14 mouse cellular contexts compared by ENCODE assay signal in the genomic region with DNA sequence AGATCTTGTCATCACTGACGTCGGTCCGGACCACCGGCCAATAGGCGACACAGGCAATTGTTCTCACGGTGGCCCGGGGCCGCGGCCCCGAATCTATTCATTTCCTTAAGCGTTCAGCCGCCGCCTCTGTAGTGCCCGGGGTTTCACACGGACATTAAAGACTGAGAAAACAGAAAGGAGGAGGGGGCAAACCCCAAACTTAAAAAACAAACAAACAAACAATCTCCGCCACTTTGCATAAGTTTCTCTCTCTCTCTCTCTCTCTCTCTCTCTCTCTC. TPM values are rescaled to one million over a fixed set of nuclear protein-coding genes. Genes with fewer than 3 reads are reported as not detected.
A peak's percentile ranks its signal among the peaks of the same experiment; 100 is the strongest.
DNase-seq lines count a peak whose midpoint lies in the region; ATAC-seq lines count a peak whose summit lies in the region.
"Had no signal": no experiment of that assay in that cellular context is flagged by ENCODE, and none has a peak within 500 bp of the region (broad histone marks: within the 10 kb centered on the region; RNA-seq: fewer than 3 reads in every experiment).

No protein-coding gene starts in this region.

- DNase-seq in left cerebral cortex, postnatal 4 days: peak; percentile 91
- DNase-seq in left cerebral cortex, adult 8-10 months (ENCODE audit: low spot score in 2 of 2): no peak
- peak; percentile 97 for DNase-seq in midbrain, embryonic 11.5 days (ENCODE audit: low spot score, missing footprints)
- no peak for DNase-seq in frontal cortex, postnatal 25 days (ENCODE audit: low spot score in 2 of 2)
- DNase-seq in natural killer cell, adult 2 months (ENCODE audit: low spot score in 2 of 2): no peak
- DNase-seq in kidney, postnatal 25 days: no peak
- no peak for DNase-seq in frontal cortex, adult 2 months (ENCODE audit: extremely low spot score in 1 of 2, low spot score in 1 of 2)
- DNase-seq: adrenal gland, postnatal 25 days; heart, adult 2 months; kidney, adult 2 months had no signal

- peak overlapping the region; percentile 81 for H3K4me2 ChIP-seq in forebrain, embryonic 12.5 days
- H3K4me2 ChIP-seq in midbrain, embryonic 11.5 days: peak overlapping the region; percentile 84

- H3K4me1 ChIP-seq in forebrain, embryonic 12.5 days: peaks cover 37% of the 10 kb centered on the region
- peaks cover 10% of the 10 kb centered on the region for H3K4me1 ChIP-seq in midbrain, embryonic 11.5 days (ENCODE audit: control insufficient read depth, insufficient read depth, low read length)

- H3K9ac ChIP-seq in forebrain, embryonic 12.5 days: peak overlapping the region; percentile 71; the same call in 1 of the 2 replicates
- H3K9ac ChIP-seq in midbrain, embryonic 11.5 days (ENCODE audit: low read length): peak overlapping the region; percentile 94

- intact Hi-C loops in left cerebral cortex, postnatal 4 days (cut with DNase I): loop anchor here (10.0 kb wide), 1 partner anchor 577 kb away; no protein-coding TSS in a partner anchor

- no peaks in the 10 kb centered on the region for H3K36me3 ChIP-seq in forebrain, embryonic 12.5 days (replicated peaks)
- no peaks in the 10 kb centered on the region for H3K36me3 ChIP-seq in midbrain, embryonic 11.5 days (ENCODE audit: control insufficient read depth, insufficient read depth, low read length)

- peaks cover 86% of the 10 kb centered on the region for H3K27me3 ChIP-seq in forebrain, embryonic 12.5 days
- peaks cover 85% of the 10 kb centered on the region for H3K27me3 ChIP-seq in midbrain, embryonic 11.5 days (ENCODE audit: control insufficient read depth, insufficient read depth, low read length)

- WGBS in forebrain, embryonic 12.5 days: 0% methylated on average over 14 of the region's 16 CpGs
- WGBS in midbrain, embryonic 11.5 days: 0% methylated on average over 16 of the region's 16 CpGs

- ATAC-seq in forebrain, embryonic 12.5 days (ENCODE audit: low FRiP score): peak; percentile 63
- peak; percentile 72 for ATAC-seq in midbrain, embryonic 11.5 days (ENCODE audit: low FRiP score)

- no peaks in the 10 kb centered on the region for H3K9me3 ChIP-seq in forebrain, embryonic 12.5 days
- H3K9me3 ChIP-seq in midbrain, embryonic 11.5 days (ENCODE audit: control insufficient read depth, low read length): no peaks in the 10 kb centered on the region

- peak overlapping the region; percentile 57 for H3K4me3 ChIP-seq in forebrain, embryonic 12.5 days (replicated peaks)
- H3K4me3 ChIP-seq in midbrain, embryonic 11.5 days (ENCODE audit: low read depth, low read length): peak overlapping the region; percentile 58
- H3K4me3 ChIP-seq: heart, adult 2 months had no signal

- H3K27ac ChIP-seq in forebrain, embryonic 12.5 days: peak overlapping the region; percentile 93
- H3K27ac ChIP-seq in midbrain, embryonic 11.5 days (ENCODE audit: low read depth, low read length): peak overlapping the region; percentile 88; the same call in 1 of the 2 replicates
- H3K27ac ChIP-seq: heart, adult 2 months had no signal

RNA-seq across cellular contexts. Expression of a gene that starts 12.2 kb away (rescaled TPM):
- total RNA-seq in left cerebral cortex, postnatal 4 days (2021): 10 to 100 TPM; 21.4 to 28.8 TPM
- total RNA-seq in left cerebral cortex, adult 8-10 months (2022): 10 to 100 TPM; 13.6 to 36.2 (median 24.1) TPM
- polyA plus RNA-seq in forebrain, embryonic 12.5 days (2016; fragmentation: Nextera tagmentation; extraction: Ambion mirVana): 13.9 and 14.4 TPM in 2 replicates
- polyA plus RNA-seq in midbrain, embryonic 11.5 days (2014; fragmentation: Nextera tagmentation; extraction: Ambion mirVana): 13.7 and 14.8 TPM in 2 replicates
- 113 and 143 TPM in 2 replicates for polyA plus RNA-seq in frontal cortex, adult 2 months (2012; rRNA removed)
- total RNA-seq: adrenal gland, postnatal 25 days; heart, adult 2 months; neutrophil, adult 5-6 weeks had no signal
- polyA plus RNA-seq: kidney, adult 2 months; lung, embryonic 16.5 days; Patski had no signal

RNA-seq across cellular contexts. Expression of a gene that starts 15.6 kb away (rescaled TPM):
- 1 to 10 TPM; 9.4 to 10.0 TPM for total RNA-seq in left cerebral cortex, postnatal 4 days (2021)
- total RNA-seq in left cerebral cortex, adult 8-10 months (2022): 1 to 10 TPM; 3.2 to 8.1 (median 5.6) TPM
- 56.4 and 60.5 TPM in 2 replicates for polyA plus RNA-seq in forebrain, embryonic 12.5 days (2016; fragmentation: Nextera tagmentation; extraction: Ambion mirVana)
- 41.7 and 42.5 TPM in 2 replicates for polyA plus RNA-seq in midbrain, embryonic 11.5 days (2014; fragmentation: Nextera tagmentation; extraction: Ambion mirVana)
- polyA plus RNA-seq in frontal cortex, adult 2 months (2012; rRNA removed): 9.9 and 10.3 TPM in 2 replicates
- total RNA-seq: adrenal gland, postnatal 25 days; heart, adult 2 months; neutrophil, adult 5-6 weeks had no signal
- polyA plus RNA-seq: heart, adult 2 months; kidney, adult 2 months; lung, embryonic 16.5 days; Patski had no signal

Comparison
In these comparisons a context has a peak if more than half of its experiments do, and no peak if none do; other contexts are left out.
1. DNase-seq: peak in left cerebral cortex, postnatal 4 days (single experiment) and midbrain, embryonic 11.5 days (single experiment); none in left cerebral cortex, adult 8-10 months (0 of 2), frontal cortex, postnatal 25 days (0 of 2), natural killer cell, adult 2 months (0 of 2), kidney, postnatal 25 days (0 of 2) and frontal cortex, adult 2 months (0 of 2).